Mouse (Mus musculus) forebrain, embryonic 15.5 days (tissue): ENCODE data around the gene Gm49340. TPM values are rescaled to one million over a fixed set of nuclear protein-coding genes. Genes with fewer than 3 reads are reported as not detected.

Experiments
- ATAC-seq: fragments of 200-750 bp; cut with Nextera tagmentation; replicated peaks from 2 replicates; pipeline ENCODE4 v1.8.0; 2017; ENCODE audit warnings: mild to moderate bottlenecking, moderate TSS enrichment, moderate library complexity
- H3K27ac ChIP-seq: fragments of 300-500 bp; sonication (generic); replicated peaks from 2 replicates; pipeline ENCODE4 v1.5.1; 2015; ENCODE audit warnings: mild to moderate bottlenecking, inconsistent platforms
- H3K27me3 ChIP-seq: fragments of 300-500 bp; sonication (generic); 2 replicates; pipeline ENCODE4 v1.6.1; 2015; ENCODE audit warnings: inconsistent platforms
- H3K36me3 ChIP-seq: fragments of 300-500 bp; sonication (generic); 2 replicates; pipeline ENCODE4 v1.6.1; 2015; ENCODE audit warnings: mild to moderate bottlenecking, inconsistent platforms
- H3K4me1 ChIP-seq: fragments of 300-500 bp; sonication (generic); 2 replicates; pipeline ENCODE4 v1.6.1; 2015; ENCODE audit warnings: inconsistent platforms
- H3K4me2 ChIP-seq: fragments of 300-500 bp; sonication (generic); replicated peaks from 2 replicates; pipeline ENCODE4 v1.6.1; 2015; ENCODE audit warnings: mild to moderate bottlenecking, inconsistent platforms
- H3K4me3 ChIP-seq: fragments of 300-500 bp; sonication (generic); 2 replicates; pipeline ENCODE4 v1.5.1; 2015; ENCODE audit warnings: mild to moderate bottlenecking, inconsistent platforms
- H3K9ac ChIP-seq: fragments of 300-500 bp; sonication (generic); replicated peaks from 2 replicates; pipeline ENCODE4 v1.6.1; 2015; ENCODE audit warnings: mild to moderate bottlenecking, inconsistent platforms
- H3K9me3 ChIP-seq: fragments of 300-500 bp; sonication (generic); 2 replicates; pipeline ENCODE4 v1.6.1; 2016; ENCODE audit warnings: inconsistent platforms
- WGBS: fragments of 180-500 bp; shearing (Covaris S2); methylation state at CpG from one replicate; pipeline ENCODE4 v1.1.7; 2015; ENCODE audit warnings: mixed read lengths; 5-methylcytosine and 5-hydroxymethylcytosine counted together
- polyA plus RNA-seq: library from polyadenylated mRNA; unstranded; fragments of >200 nt; fragmentation: Nextera tagmentation; extraction: Ambion mirVana; gene quantifications from 2 replicates; pipeline ENCODE4 v1.2.1, GENCODE M21; 2015

The Gm49340 gene
- polyA plus RNA-seq, 1 experiment from 2014 or later = not detected

- Histone ChIP-seq H3K4me1 (no peaks in the 10 kb centered on the region), H3K9me3 (no peaks in the 10 kb centered on the region), H3K36me3 (no peaks in the 10 kb centered on the region), H3K27me3 (no peaks in the 10 kb centered on the region), H3K9ac (no peak overlapping the region), H3K4me3 (no peak overlapping the region), H3K4me2 (no peak overlapping the region), H3K27ac (no peak overlapping the region)
- WGBS = 72% methylated on average over 12 of the region's 12 CpGs
- no peak for ATAC-seq
Observed at GRCm38 (mm10) chr11:73326485-73326886, 3.1 kb upstream of the Gm49340 start.

- ATAC-seq = no peak
- 79% methylated on average over 4 of the region's 4 CpGs for WGBS
- Histone ChIP-seq H3K4me2 (no peak overlapping the region), H3K4me1 (no peaks in the 10 kb centered on the region), H3K4me3 (no peak overlapping the region), H3K9ac (no peak overlapping the region), H3K27me3 (no peaks in the 10 kb centered on the region), H3K36me3 (no peaks in the 10 kb centered on the region), H3K27ac (no peak overlapping the region), H3K9me3 (no peaks in the 10 kb centered on the region)
Observed at GRCm38 (mm10) chr11:73327361-73327760, 2.2 kb upstream of the Gm49340 start.

- no peak overlapping the region for H3K27ac ChIP-seq
- no peaks in the 10 kb centered on the region for H3K9me3 ChIP-seq
- 67% methylated on average over 2 of the region's 2 CpGs for WGBS
- no peak for ATAC-seq
- H3K27me3 ChIP-seq = no peaks in the 10 kb centered on the region
- H3K4me3 ChIP-seq = no peak overlapping the region
- no peaks in the 10 kb centered on the region for H3K36me3 ChIP-seq
- no peak overlapping the region for H3K9ac ChIP-seq
- no peak overlapping the region for H3K4me2 ChIP-seq
- H3K4me1 ChIP-seq = no peaks in the 10 kb centered on the region
Observed at GRCm38 (mm10) chr11:73333357-73333756, 3.8 kb downstream of the Gm49340 start.

GRCm38 (mm10) chr11:73336919-73337318, 7.4 kb downstream of the Gm49340 start:
- no peaks in the 10 kb centered on the region for H3K9me3 ChIP-seq
- H3K4me2 ChIP-seq = no peak overlapping the region
- no peak overlapping the region for H3K9ac ChIP-seq
- H3K27ac ChIP-seq = no peak overlapping the region
- H3K4me1 ChIP-seq = no peaks in the 10 kb centered on the region
- no peak for ATAC-seq
- H3K36me3 ChIP-seq = no peaks in the 10 kb centered on the region
- no peaks in the 10 kb centered on the region for H3K27me3 ChIP-seq
- H3K4me3 ChIP-seq = no peak overlapping the region
- WGBS = 85% methylated on average over 4 of the region's 4 CpGs

- no peaks in the 10 kb centered on the region for H3K9me3 ChIP-seq
- no peak within 1 kb of the TSS for H3K27ac ChIP-seq
- H3K9ac ChIP-seq = no peak within 1 kb of the TSS
- no peak for ATAC-seq
- H3K4me2 ChIP-seq = no peak within 1 kb of the TSS
- no peaks in the 10 kb centered on the region for H3K27me3 ChIP-seq
- no peak within 1 kb of the TSS for H3K4me3 ChIP-seq
- H3K36me3 ChIP-seq = no peaks in the 10 kb centered on the region
- 45% methylated on average over 3 of the region's 3 CpGs for WGBS
- no peaks in the 10 kb centered on the region for H3K4me1 ChIP-seq
Observed at GRCm38 (mm10) chr11:73350483-73350882, 20.9 kb downstream of the Gm49340 start, which contains the start of gene Olfr20. Gene Olfr20 (plus strand): TSS chr11:73350783.

- Histone ChIP-seq H3K27me3 (no peaks in the 10 kb centered on the region), H3K36me3 (no peaks in the 10 kb centered on the region), H3K4me2 (no peak within 1 kb of the TSS), H3K4me3 (no peak within 1 kb of the TSS), H3K9me3 (no peaks in the 10 kb centered on the region), H3K4me1 (no peaks in the 10 kb centered on the region), H3K9ac (no peak within 1 kb of the TSS), H3K27ac (no peak within 1 kb of the TSS)
- WGBS = 91% methylated on average over 2 of the region's 2 CpGs
- no peak for ATAC-seq
Observed at GRCm38 (mm10) chr11:73370946-73371345, 41.4 kb downstream of the Gm49340 start, which contains the start of gene Olfr376. Gene Olfr376 (plus strand): TSS chr11:73371246.

GRCm38 (mm10) chr11:73395374-73395773, 65.8 kb downstream of the Gm49340 start:
- Histone ChIP-seq H3K4me3 (no peak overlapping the region), H3K27ac (no peak overlapping the region), H3K4me2 (no peak overlapping the region), H3K4me1 (no peaks in the 10 kb centered on the region), H3K9me3 (no peaks in the 10 kb centered on the region; the same call in 1 of the 2 replicates), H3K27me3 (no peaks in the 10 kb centered on the region), H3K9ac (no peak overlapping the region), H3K36me3 (no peaks in the 10 kb centered on the region)
- ATAC-seq = no peak
- WGBS = 71% methylated on average over 4 of the region's 4 CpGs

- H3K4me3 ChIP-seq = no peak within 1 kb of the TSS
- H3K36me3 ChIP-seq = no peaks in the 10 kb centered on the region
- no peaks in the 10 kb centered on the region; the same call in 1 of the 2 replicates for H3K9me3 ChIP-seq
- ATAC-seq = no peak
- H3K27me3 ChIP-seq = no peaks in the 10 kb centered on the region
- H3K4me1 ChIP-seq = no peaks in the 10 kb centered on the region
- no peak within 1 kb of the TSS for H3K27ac ChIP-seq
- H3K4me2 ChIP-seq = no peak within 1 kb of the TSS
- no peak within 1 kb of the TSS for H3K9ac ChIP-seq
Observed at GRCm38 (mm10) chr11:73399514-73399913, 70.0 kb downstream of the Gm49340 start, which contains the start of gene Olfr1. Gene Olfr1 (minus strand): TSS chr11:73399614.

Other genes starting within 250 kb of the Gm49340 start
- gene Itgae, start 239.2 kb upstream of the Gm49340 start, polyA plus RNA-seq = 0.18 and 0.34 TPM in 2 replicates
- gene Haspin, start 191.4 kb upstream of the Gm49340 start, polyA plus RNA-seq = 7.6 and 7.7 TPM in 2 replicates
- gene P2rx5, start 169.3 kb upstream of the Gm49340 start, polyA plus RNA-seq = 1.0 and 1.3 TPM in 2 replicates
- gene Emc6, start 152.7 kb upstream of the Gm49340 start, polyA plus RNA-seq = 131 and 132 TPM in 2 replicates
- gene Tax1bp3, start 152.7 kb upstream of the Gm49340 start, polyA plus RNA-seq = 172 and 173 TPM in 2 replicates
- gene Ctns, start 130.7 kb upstream of the Gm49340 start, polyA plus RNA-seq = 17.4 and 21.5 TPM in 2 replicates
- 1.2 and 1.6 TPM in 2 replicates for gene Shpk, start 130.3 kb upstream of the Gm49340 start, polyA plus RNA-seq
- 0.14 TPM in 1 of 2 replicates, not detected in the other for gene Trpv1, start 95.4 kb upstream of the Gm49340 start, polyA plus RNA-seq
- gene Trpv3, start 62.4 kb upstream of the Gm49340 start, polyA plus RNA-seq = 0.06 and 0.09 TPM in 2 replicates
- gene Aspa, start 145 bp upstream of the Gm49340 start, polyA plus RNA-seq = 0.54 and 0.57 TPM in 2 replicates
- not detected in 2 replicates for gene Spata22, start within 50 bp of the Gm49340 start, polyA plus RNA-seq
- not detected in 2 replicates for gene Olfr20, start 21.0 kb downstream of the Gm49340 start, polyA plus RNA-seq
- gene Olfr376, start 41.5 kb downstream of the Gm49340 start, polyA plus RNA-seq = not detected in 2 replicates
- gene Olfr1, start 69.9 kb downstream of the Gm49340 start, polyA plus RNA-seq = not detected in 2 replicates
- not detected in 2 replicates for gene Olfr378, start 98.7 kb downstream of the Gm49340 start, polyA plus RNA-seq
- not detected in 2 replicates for gene Olfr380, start 127.8 kb downstream of the Gm49340 start, polyA plus RNA-seq
- gene Olfr381, start 161.9 kb downstream of the Gm49340 start, polyA plus RNA-seq = not detected in 2 replicates
- not detected in 2 replicates for gene Olfr382, start 187.5 kb downstream of the Gm49340 start, polyA plus RNA-seq